Mouse (Mus musculus) lung, embryonic 14.5 days (tissue): Measurements from ENCODE around the gene Hoxd4. TPM values are rescaled to one million over a fixed set of nuclear protein-coding genes. Genes with fewer than 3 reads are reported as not detected.

Experiments
- ATAC-seq: fragments of 200-750 bp; cut with Nextera tagmentation; 2 replicates; pipeline ENCODE4 v1.8.0; 2017; ENCODE audit warnings: mild to moderate bottlenecking, moderate TSS enrichment, moderate library complexity; ENCODE audit not compliant: insufficient read depth
- DNase-seq: peaks from one replicate; pipeline ENCODE4 v3.0.0-alpha.2; 2015
- H3K27ac ChIP-seq: fragments of 300-500 bp; sonication (generic); 2 replicates; pipeline ENCODE4 v1.5.1; 2014; ENCODE audit warnings: low read depth, mild to moderate bottlenecking, moderate library complexity
- H3K27me3 ChIP-seq: fragments of 300-500 bp; sonication (generic); 2 replicates; pipeline ENCODE4 v1.6.1; 2014; ENCODE audit warnings: low read length, control low read depth; ENCODE audit not compliant: insufficient read depth
- H3K36me3 ChIP-seq: fragments of 300-500 bp; sonication (generic); 2 replicates; pipeline ENCODE4 v1.6.1; 2014; ENCODE audit warnings: control low read depth; ENCODE audit not compliant: insufficient read depth
- H3K4me1 ChIP-seq: fragments of 300-500 bp; sonication (generic); 2 replicates; pipeline ENCODE4 v1.6.1; 2014; ENCODE audit warnings: antibody characterized with exemption, control low read depth; ENCODE audit not compliant: insufficient read depth
- H3K4me2 ChIP-seq: fragments of 300-500 bp; sonication (generic); 2 replicates; pipeline ENCODE4 v1.6.1; 2014; ENCODE audit warnings: mild to moderate bottlenecking
- H3K4me3 ChIP-seq: fragments of 300-500 bp; sonication (generic); 2 replicates; pipeline ENCODE4 v1.5.1; 2014; ENCODE audit warnings: low read depth, low read length
- H3K9ac ChIP-seq: fragments of 300-500 bp; sonication (generic); 2 replicates; pipeline ENCODE4 v1.6.1; 2014
- H3K9me3 ChIP-seq: fragments of 300-500 bp; sonication (generic); 2 replicates; pipeline ENCODE4 v1.6.1; 2016; ENCODE audit warnings: low read depth, low read length, control low read depth
- CTCF ChIP-seq: IDR thresholded peaks from 2 replicates; pipeline ENCODE4 v1.5.1; 2016; ENCODE audit warnings: antibody characterized with exemption, low read depth
- WGBS: fragments of 180-500 bp; shearing (Covaris S2); extraction: QIAGEN DNeasy Blood & Tissue Kit; methylation state at CpG from one replicate; pipeline ENCODE4 v1.1.7; 2014; 5-methylcytosine and 5-hydroxymethylcytosine counted together
- polyA plus RNA-seq: library from polyadenylated mRNA; unstranded; fragments of >200 nt; fragmentation: Nextera tagmentation; extraction: Ambion mirVana; gene quantifications from 2 replicates; pipeline ENCODE4 v1.2.1, GENCODE M21; 2014

Hoxd4 gene
- polyA plus RNA-seq, 1 experiment from 2014 or later = not detected

- no peaks in the 10 kb centered on the region for H3K9me3 ChIP-seq
- no peak overlapping the region for H3K4me3 ChIP-seq
- peaks cover 98% of the 10 kb centered on the region for H3K27me3 ChIP-seq
- no peak for TF ChIP-seq CTCF
- no peak overlapping the region for H3K9ac ChIP-seq
- no peak for DNase-seq
- H3K4me1 ChIP-seq = no peaks in the 10 kb centered on the region
- H3K4me2 ChIP-seq = no peak overlapping the region
- no peak for ATAC-seq
- no peaks in the 10 kb centered on the region for H3K36me3 ChIP-seq
- WGBS = 36% methylated on average over 2 of the region's 3 CpGs
- H3K27ac ChIP-seq = no peak overlapping the region
Measured at GRCm38 (mm10) chr2:74741252-74741978, 29.7 kb downstream of the Hoxd4 start.

DNA sequence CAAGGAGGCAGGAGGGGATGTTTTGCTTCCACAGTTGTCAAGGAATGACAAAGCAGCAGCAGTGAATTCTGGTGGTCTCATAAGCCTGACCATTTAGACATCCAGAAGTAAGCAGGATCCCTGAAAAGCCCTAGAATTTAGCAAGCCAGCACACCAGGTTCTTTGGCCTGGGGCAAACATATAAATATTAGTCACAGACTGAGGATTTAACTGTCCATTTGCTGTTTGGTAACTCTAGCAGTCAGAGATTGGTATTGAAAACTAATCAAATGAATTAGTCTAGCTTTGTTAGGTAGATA lies 30.2 kb downstream of the Hoxd4 start:
- TF ChIP-seq CTCF = no peak
- no peak overlapping the region for H3K9ac ChIP-seq
- no peak overlapping the region for H3K27ac ChIP-seq
- no peak overlapping the region for H3K4me3 ChIP-seq
- H3K4me1 ChIP-seq = no peaks in the 10 kb centered on the region
- no peaks in the 10 kb centered on the region for H3K9me3 ChIP-seq
- ATAC-seq (no peak), DNase-seq (no peak)
- no peaks in the 10 kb centered on the region for H3K36me3 ChIP-seq
- H3K27me3 ChIP-seq = peaks cover 98% of the 10 kb centered on the region
- no peak overlapping the region for H3K4me2 ChIP-seq

DNA sequence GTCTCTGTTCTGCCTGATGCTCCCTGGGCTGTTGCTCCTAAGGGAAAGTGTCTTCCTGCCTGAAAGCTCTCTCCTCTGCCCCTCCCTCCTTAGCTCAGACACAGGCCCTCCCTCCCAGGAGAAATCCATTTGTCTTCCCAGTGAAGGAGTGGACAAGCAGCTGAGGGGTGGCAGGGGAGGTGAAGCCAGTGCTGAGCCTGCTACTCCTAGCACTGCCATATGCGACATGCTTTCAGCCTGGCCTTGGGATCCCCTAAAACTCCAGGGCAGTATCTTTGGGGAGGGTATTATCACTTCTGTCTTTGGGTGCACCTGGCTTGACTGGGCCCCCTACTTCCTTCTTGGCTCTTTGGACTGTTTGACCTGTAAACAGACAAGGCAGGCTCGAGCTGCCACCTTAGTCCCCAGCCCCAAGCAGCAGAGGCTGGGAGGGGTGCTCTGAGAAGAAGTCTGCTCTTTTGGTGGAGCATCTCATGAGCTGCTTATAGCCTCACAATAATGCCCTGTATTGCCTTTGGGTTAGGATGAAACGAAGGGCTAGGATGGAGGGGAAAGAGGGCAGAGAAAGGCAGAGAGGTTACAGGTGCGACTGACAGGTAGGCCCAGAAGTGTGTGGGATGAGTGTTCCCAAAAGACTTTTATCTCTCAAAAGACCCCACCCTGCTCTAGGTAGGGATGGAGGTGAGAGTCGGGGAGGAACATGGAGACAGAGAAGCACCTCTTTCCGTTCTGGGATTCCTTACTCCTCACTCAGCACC lies 34.0 kb downstream of the Hoxd4 start:
- ATAC-seq = no peak
- no peaks in the 10 kb centered on the region for H3K4me1 ChIP-seq

DNA sequence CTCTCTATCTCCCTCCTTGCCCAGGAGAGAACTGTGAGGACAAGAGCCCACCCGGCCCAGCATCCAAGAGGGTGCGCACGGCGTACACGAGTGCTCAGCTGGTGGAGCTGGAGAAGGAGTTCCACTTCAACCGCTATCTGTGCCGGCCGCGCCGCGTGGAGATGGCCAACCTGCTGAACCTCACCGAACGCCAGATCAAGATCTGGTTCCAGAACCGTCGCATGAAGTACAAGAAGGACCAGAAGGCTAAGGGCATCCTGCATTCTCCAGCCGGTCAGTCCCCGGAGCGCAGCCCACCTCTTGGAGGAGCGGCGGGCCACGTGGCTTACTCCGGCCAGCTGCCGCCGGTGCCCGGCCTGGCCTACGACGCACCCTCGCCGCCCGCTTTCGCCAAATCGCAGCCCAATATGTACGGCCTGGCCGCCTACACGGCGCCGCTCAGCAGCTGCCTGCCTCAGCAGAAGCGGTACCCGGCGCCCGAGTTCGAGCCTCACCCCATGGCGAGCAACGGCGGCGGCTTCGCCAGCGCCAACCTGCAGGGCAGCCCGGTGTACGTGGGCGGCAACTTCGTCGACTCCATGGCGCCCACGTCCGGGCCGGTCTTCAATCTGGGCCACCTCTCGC lies 34.7 kb downstream of the Hoxd4 start:
- peak overlapping the region; percentile 10; the same call in 1 of the 2 replicates for H3K4me2 ChIP-seq
- H3K36me3 ChIP-seq = no peaks in the 10 kb centered on the region
- ATAC-seq (no peak), DNase-seq (no peak)
- peaks cover 99% of the 10 kb centered on the region for H3K27me3 ChIP-seq
- no peak overlapping the region for H3K9ac ChIP-seq
- H3K4me1 ChIP-seq = no peaks in the 10 kb centered on the region
- no peaks in the 10 kb centered on the region for H3K9me3 ChIP-seq
- TF ChIP-seq CTCF = no peak
- H3K27ac ChIP-seq = no peak overlapping the region
- peak overlapping the region; percentile 14 for H3K4me3 ChIP-seq
- 2% methylated on average over 58 of the region's 58 CpGs for WGBS

More for the DNA sequence above, 34.0 kb downstream of the Hoxd4 start:
- Histone ChIP-seq H3K9me3 (no peaks in the 10 kb centered on the region), H3K27ac (no peak overlapping the region), H3K4me3 (no peak overlapping the region), H3K9ac (no peak overlapping the region), H3K36me3 (no peaks in the 10 kb centered on the region), H3K27me3 (peaks cover 98% of the 10 kb centered on the region), H3K4me2 (no peak overlapping the region)
- 5% methylated on average over 6 of the region's 6 CpGs for WGBS
- no peak for DNase-seq
- no peak for TF ChIP-seq CTCF

- H3K9me3 ChIP-seq = no peaks in the 10 kb centered on the region
- no peak for DNase-seq
- no peaks in the 10 kb centered on the region for H3K4me1 ChIP-seq
- no peaks in the 10 kb centered on the region for H3K36me3 ChIP-seq
- TF ChIP-seq CTCF = no peak
- no peak for ATAC-seq
- H3K9ac ChIP-seq = no peak overlapping the region
- WGBS = 4% methylated on average over 24 of the region's 24 CpGs
- H3K4me3 ChIP-seq = peak overlapping the region; percentile 14
- no peak overlapping the region; the same call in 1 of the 2 replicates for H3K4me2 ChIP-seq
- H3K27ac ChIP-seq = no peak overlapping the region
- peaks cover 99% of the 10 kb centered on the region for H3K27me3 ChIP-seq
Measured at GRCm38 (mm10) chr2:74747006-74747405, 35.3 kb downstream of the Hoxd4 start.

- no peak for DNase-seq
- 12% methylated on average over 11 of the region's 11 CpGs for WGBS
- Histone ChIP-seq H3K27me3 (peaks cover 99% of the 10 kb centered on the region), H3K27ac (no peak overlapping the region), H3K4me1 (no peaks in the 10 kb centered on the region), H3K4me3 (no peak overlapping the region), H3K9me3 (no peaks in the 10 kb centered on the region), H3K4me2 (no peak overlapping the region), H3K9ac (no peak overlapping the region), H3K36me3 (no peaks in the 10 kb centered on the region)
- TF ChIP-seq CTCF = no peak
- no peak for ATAC-seq
Measured at GRCm38 (mm10) chr2:74747661-74748141, 36.0 kb downstream of the Hoxd4 start.

- ATAC-seq = no peak
- H3K27me3 ChIP-seq = peaks cover 100% of the 10 kb centered on the region
- no peak for DNase-seq
- WGBS = 9% methylated on average over 9 of the region's 9 CpGs
- H3K27ac ChIP-seq = no peak overlapping the region
- H3K9ac ChIP-seq = no peak overlapping the region
- TF ChIP-seq CTCF = no peak
- no peaks in the 10 kb centered on the region for H3K9me3 ChIP-seq
- H3K4me3 ChIP-seq = no peak overlapping the region
- no peaks in the 10 kb centered on the region for H3K4me1 ChIP-seq
- no peaks in the 10 kb centered on the region for H3K36me3 ChIP-seq
- no peak overlapping the region for H3K4me2 ChIP-seq
Measured at GRCm38 (mm10) chr2:74748436-74748995, 36.8 kb downstream of the Hoxd4 start.
